Mouse (Mus musculus): Measurements from ENCODE around the gene Zfp74. TPM values are rescaled to one million over a fixed set of nuclear protein-coding genes. Genes with fewer than 3 reads are reported as not detected.
A peak's percentile ranks its signal among the peaks of the same experiment; 100 is the strongest.

Gene Zfp74
- polyA plus RNA-seq (2014; fragmentation: Nextera tagmentation; extraction: Ambion mirVana) = 16.6 and 17.0 TPM in 2 replicates

DNA sequence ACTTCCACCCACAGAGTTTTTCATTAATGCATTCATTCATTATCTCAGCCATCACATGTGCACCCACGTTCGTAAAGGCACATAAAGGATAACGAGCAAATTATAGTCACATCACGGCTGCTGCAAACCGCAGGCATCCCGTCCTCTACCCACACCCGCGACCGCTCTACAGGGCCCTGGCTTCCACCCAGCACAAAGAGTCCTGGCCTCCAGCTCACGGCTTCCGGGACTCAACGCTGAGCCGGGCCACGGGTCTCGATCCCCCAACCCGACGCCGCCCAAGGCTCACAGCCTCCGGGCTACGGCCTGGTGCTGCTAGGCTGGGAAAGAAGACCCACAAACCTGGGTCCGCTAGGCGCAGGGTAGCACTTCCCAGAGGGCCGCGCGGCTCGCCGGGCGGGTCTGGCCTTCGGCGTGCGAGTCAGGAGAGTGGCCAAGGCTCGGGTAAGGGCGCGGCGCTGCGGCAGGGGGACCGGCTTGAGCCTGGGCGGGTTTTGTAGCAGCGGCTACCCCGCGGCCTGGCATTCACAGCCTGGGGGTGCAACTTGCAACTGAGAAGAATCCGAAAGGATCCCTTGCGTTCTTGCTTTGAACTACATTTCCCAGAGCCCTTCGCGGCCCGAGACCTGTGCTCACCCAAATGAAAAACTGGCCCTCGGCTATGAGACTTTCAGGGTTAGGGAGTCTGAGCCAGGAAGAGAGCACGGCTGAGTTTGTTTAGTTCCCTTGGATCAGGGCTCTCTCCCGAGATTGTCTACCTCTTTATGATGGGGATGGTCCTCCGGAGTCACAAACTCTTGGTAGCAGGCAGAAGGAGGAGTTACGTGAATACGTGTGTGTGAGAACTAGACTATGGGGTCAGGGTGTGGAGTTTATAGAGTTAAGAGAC, at the start of gene Zfp74:
Zfp74 (minus strand) TSS at position 577 of the 889 bp plus-strand sequence.
- peak within 1 kb of the TSS; percentile 60 for H3K4me3 ChIP-seq (ENCODE audit: low read depth, low read length)
- 0 out of 2 replicates have a peak, but pooled peaks cover 3% of the 10 kb centered on the region for H3K36me3 ChIP-seq (ENCODE audit: control insufficient read depth, insufficient read depth, low read length)
- H3K27me3 ChIP-seq (ENCODE audit: control insufficient read depth, insufficient read depth, low read length) = no peaks in the 10 kb centered on the region
- peak within 1 kb of the TSS; percentile 88 for H3K9ac ChIP-seq (ENCODE audit: low read length)
- ATAC-seq (ENCODE audit: insufficient number of reproducible peaks, low FRiP score, low TSS enrichment, low read depth) = peak; percentile 86
- 1% methylated on average over 52 of the region's 52 CpGs for WGBS
- no peaks in the 10 kb centered on the region for H3K9me3 ChIP-seq (ENCODE audit: control insufficient read depth, low read length)
- peak within 1 kb of the TSS; percentile 84 for H3K27ac ChIP-seq (replicated peaks; ENCODE audit: low read depth, low read length)
- peak; percentile 89 for DNase-seq (ENCODE audit: low spot score)
- no peaks in the 10 kb centered on the region for H3K4me1 ChIP-seq (ENCODE audit: control insufficient read depth, insufficient read depth, low read length)
- peak within 1 kb of the TSS; percentile 55 for H3K4me2 ChIP-seq (ENCODE audit: low read depth, severe bottlenecking)

DNA sequence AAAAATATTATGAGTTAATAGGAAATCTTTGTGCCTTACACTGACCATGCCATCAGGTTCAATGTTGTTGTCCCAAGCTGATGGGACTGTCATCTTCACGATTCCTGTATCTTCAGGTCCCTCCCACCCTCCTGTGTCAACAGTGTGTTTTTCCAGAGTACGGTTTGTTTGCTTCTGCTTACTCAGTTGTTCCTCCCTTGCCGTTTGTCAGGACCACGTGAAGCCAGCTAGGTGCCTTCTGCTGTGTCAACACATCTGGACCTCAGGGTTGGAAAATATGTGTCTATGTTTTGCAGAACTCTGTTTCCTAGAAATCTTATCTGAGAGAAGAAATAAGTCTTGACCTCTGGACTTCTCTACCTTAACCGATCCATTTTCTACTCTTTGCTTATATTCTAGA, 46.7 kb upstream of the Zfp74 start:
- Histone ChIP-seq H3K9ac (ENCODE audit: low read length) (no peak overlapping the region), H3K4me1 (ENCODE audit: control insufficient read depth, insufficient read depth, low read length) (no peaks in the 10 kb centered on the region), H3K36me3 (ENCODE audit: control insufficient read depth, insufficient read depth, low read length) (peaks cover 10% of the 10 kb centered on the region; the same call in 1 of the 2 replicates), H3K27me3 (ENCODE audit: control insufficient read depth, insufficient read depth, low read length) (no peaks in the 10 kb centered on the region), H3K4me2 (ENCODE audit: low read depth, severe bottlenecking) (no peak overlapping the region), H3K27ac (replicated peaks; ENCODE audit: low read depth, low read length) (no peak overlapping the region), H3K4me3 (ENCODE audit: low read depth, low read length) (no peak overlapping the region), H3K9me3 (ENCODE audit: control insufficient read depth, low read length) (no peaks in the 10 kb centered on the region)
- WGBS = 93% methylated on average over 5 of the region's 5 CpGs
- ATAC-seq (ENCODE audit: insufficient number of reproducible peaks, low FRiP score, low TSS enrichment, low read depth) = no peak
- no peak for DNase-seq (ENCODE audit: low spot score)

DNA sequence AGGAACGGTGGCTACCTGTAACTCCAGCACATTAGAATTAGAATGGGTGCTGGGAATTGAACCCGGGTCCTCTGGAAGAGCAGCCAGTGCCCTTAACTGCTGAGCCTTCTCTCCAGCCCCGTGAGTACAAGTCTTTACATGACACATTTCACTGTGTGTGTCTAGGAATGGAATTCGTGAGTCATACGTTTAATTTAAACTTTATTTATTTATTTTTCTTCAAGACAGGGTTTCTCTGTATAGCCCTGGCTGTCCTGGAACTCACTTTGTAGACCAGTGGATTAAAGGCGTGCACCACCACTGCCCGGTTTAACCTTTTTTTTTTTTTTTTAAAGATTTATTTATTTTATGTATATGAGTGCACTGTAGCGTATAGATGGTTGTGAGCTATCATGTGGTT, 41.2 kb upstream of the Zfp74 start:
- peaks cover 32% of the 10 kb centered on the region; the same call in 1 of the 2 replicates for H3K36me3 ChIP-seq (ENCODE audit: control insufficient read depth, insufficient read depth, low read length)
- H3K27ac ChIP-seq (replicated peaks; ENCODE audit: low read depth, low read length) = no peak overlapping the region
- H3K27me3 ChIP-seq (ENCODE audit: control insufficient read depth, insufficient read depth, low read length) = no peaks in the 10 kb centered on the region
- no peak for DNase-seq (ENCODE audit: low spot score)
- no peaks in the 10 kb centered on the region for H3K4me1 ChIP-seq (ENCODE audit: control insufficient read depth, insufficient read depth, low read length)
- peaks cover 3% of the 10 kb centered on the region; the same call in 1 of the 2 replicates for H3K9me3 ChIP-seq (ENCODE audit: control insufficient read depth, low read length)
- H3K4me2 ChIP-seq (ENCODE audit: low read depth, severe bottlenecking) = no peak overlapping the region
- no peak for ATAC-seq (ENCODE audit: insufficient number of reproducible peaks, low FRiP score, low TSS enrichment, low read depth)
- no peak overlapping the region for H3K9ac ChIP-seq (ENCODE audit: low read length)
- no peak overlapping the region for H3K4me3 ChIP-seq (ENCODE audit: low read depth, low read length)
- 96% methylated on average over 8 of the region's 8 CpGs for WGBS

GRCm38 (mm10) chr7:29993340-29993739, 39.5 kb upstream of the Zfp74 start:
- peaks cover 30% of the 10 kb centered on the region for H3K36me3 ChIP-seq (ENCODE audit: control insufficient read depth, insufficient read depth, low read length)
- DNase-seq (ENCODE audit: low spot score) = no peak
- H3K4me2 ChIP-seq (ENCODE audit: low read depth, severe bottlenecking) = no peak overlapping the region
- H3K4me1 ChIP-seq (ENCODE audit: control insufficient read depth, insufficient read depth, low read length) = no peaks in the 10 kb centered on the region
- no peak overlapping the region for H3K4me3 ChIP-seq (ENCODE audit: low read depth, low read length)
- no peak overlapping the region for H3K9ac ChIP-seq (ENCODE audit: low read length)
- 95% methylated on average over 9 of the region's 9 CpGs for WGBS
- no peaks in the 10 kb centered on the region for H3K27me3 ChIP-seq (ENCODE audit: control insufficient read depth, insufficient read depth, low read length)
- H3K27ac ChIP-seq (replicated peaks; ENCODE audit: low read depth, low read length) = no peak overlapping the region
- no peak for ATAC-seq (ENCODE audit: insufficient number of reproducible peaks, low FRiP score, low TSS enrichment, low read depth)
- H3K9me3 ChIP-seq (ENCODE audit: control insufficient read depth, low read length) = peaks cover 3% of the 10 kb centered on the region; the same call in 1 of the 2 replicates

DNA sequence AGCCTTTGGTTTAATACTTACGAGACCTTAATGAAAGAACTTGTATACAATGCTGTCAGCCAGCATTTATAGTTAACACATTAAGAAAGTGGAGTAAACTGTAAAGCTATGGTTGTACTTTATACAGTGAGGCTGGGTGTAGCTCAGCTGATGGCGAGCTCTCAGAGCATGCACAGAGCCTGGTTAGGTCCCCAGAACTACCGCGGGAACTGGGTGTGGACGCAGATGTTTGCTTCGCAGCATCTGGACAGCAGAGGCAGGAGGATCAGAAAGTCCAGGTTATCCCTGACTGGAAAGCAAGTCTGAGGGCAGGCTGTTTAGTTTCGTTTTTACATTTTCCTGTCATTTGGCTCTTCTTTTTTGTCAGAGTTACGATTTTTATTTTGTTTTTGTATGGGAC, 38.8 kb upstream of the Zfp74 start:
- H3K4me1 ChIP-seq (ENCODE audit: control insufficient read depth, insufficient read depth, low read length) = no peaks in the 10 kb centered on the region
- H3K4me2 ChIP-seq (ENCODE audit: low read depth, severe bottlenecking) = no peak overlapping the region
- H3K4me3 ChIP-seq (ENCODE audit: low read depth, low read length) = no peak overlapping the region
- no peak for DNase-seq (ENCODE audit: low spot score)
- H3K36me3 ChIP-seq (ENCODE audit: control insufficient read depth, insufficient read depth, low read length) = peaks cover 28% of the 10 kb centered on the region
- WGBS = 98% methylated on average over 8 of the region's 8 CpGs
- no peak overlapping the region for H3K27ac ChIP-seq (replicated peaks; ENCODE audit: low read depth, low read length)
- H3K9ac ChIP-seq (ENCODE audit: low read length) = no peak overlapping the region
- ATAC-seq (ENCODE audit: insufficient number of reproducible peaks, low FRiP score, low TSS enrichment, low read depth) = no peak
- peaks cover 3% of the 10 kb centered on the region; the same call in 1 of the 2 replicates for H3K9me3 ChIP-seq (ENCODE audit: control insufficient read depth, low read length)
- H3K27me3 ChIP-seq (ENCODE audit: control insufficient read depth, insufficient read depth, low read length) = no peaks in the 10 kb centered on the region

GRCm38 (mm10) chr7:29989031-29989430, 35.1 kb upstream of the Zfp74 start:
- Histone ChIP-seq H3K9me3 (ENCODE audit: control insufficient read depth, low read length) (peaks cover 3% of the 10 kb centered on the region; the same call in 1 of the 2 replicates), H3K4me1 (ENCODE audit: control insufficient read depth, insufficient read depth, low read length) (no peaks in the 10 kb centered on the region), H3K27me3 (ENCODE audit: control insufficient read depth, insufficient read depth, low read length) (no peaks in the 10 kb centered on the region), H3K4me2 (ENCODE audit: low read depth, severe bottlenecking) (no peak overlapping the region), H3K9ac (ENCODE audit: low read length) (no peak overlapping the region), H3K4me3 (ENCODE audit: low read depth, low read length) (no peak overlapping the region), H3K27ac (replicated peaks; ENCODE audit: low read depth, low read length) (no peak overlapping the region), H3K36me3 (ENCODE audit: control insufficient read depth, insufficient read depth, low read length) (peaks cover 25% of the 10 kb centered on the region)
- DNase-seq (ENCODE audit: low spot score) = no peak
- no peak for ATAC-seq (ENCODE audit: insufficient number of reproducible peaks, low FRiP score, low TSS enrichment, low read depth)
- 91% methylated on average over 11 of the region's 11 CpGs for WGBS

- no peak overlapping the region for H3K9ac ChIP-seq (ENCODE audit: low read length)
- peaks cover 19% of the 10 kb centered on the region for H3K36me3 ChIP-seq (ENCODE audit: control insufficient read depth, insufficient read depth, low read length)
- no peak overlapping the region for H3K27ac ChIP-seq (replicated peaks; ENCODE audit: low read depth, low read length)
- 0 out of 2 replicates have a peak, but pooled peaks cover 2% of the 10 kb centered on the region for H3K4me1 ChIP-seq (ENCODE audit: control insufficient read depth, insufficient read depth, low read length)
- H3K27me3 ChIP-seq (ENCODE audit: control insufficient read depth, insufficient read depth, low read length) = no peaks in the 10 kb centered on the region
- no peak for DNase-seq (ENCODE audit: low spot score)
- no peak overlapping the region for H3K4me3 ChIP-seq (ENCODE audit: low read depth, low read length)
- no peak for ATAC-seq (ENCODE audit: insufficient number of reproducible peaks, low FRiP score, low TSS enrichment, low read depth)
- WGBS = 95% methylated on average over 5 of the region's 5 CpGs
- H3K4me2 ChIP-seq (ENCODE audit: low read depth, severe bottlenecking) = no peak overlapping the region
- no peaks in the 10 kb centered on the region for H3K9me3 ChIP-seq (ENCODE audit: control insufficient read depth, low read length)
Observed at GRCm38 (mm10) chr7:29987551-29987950, 33.7 kb upstream of the Zfp74 start.

DNA sequence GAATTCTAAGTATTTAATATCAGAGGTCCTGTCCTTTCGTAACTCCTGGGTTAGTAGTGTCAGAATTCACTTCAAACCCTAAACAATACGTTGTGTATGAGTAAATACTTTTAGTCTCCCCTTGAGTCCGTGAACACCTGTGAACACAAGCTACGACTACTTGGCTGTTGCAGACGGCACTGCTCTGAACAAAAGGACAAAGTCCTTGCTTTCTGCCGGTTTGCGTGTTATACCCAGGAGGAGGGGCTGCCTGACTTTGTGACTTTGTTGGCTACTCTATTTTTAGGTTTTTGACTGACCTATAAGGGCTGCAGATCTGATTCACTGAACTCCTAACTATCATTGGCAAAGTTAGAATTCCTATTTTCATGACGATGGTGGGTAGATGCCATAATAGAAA, 32.2 kb upstream of the Zfp74 start:
- WGBS = 93% methylated on average over 8 of the region's 8 CpGs
- DNase-seq (ENCODE audit: low spot score) = no peak
- Histone ChIP-seq H3K4me3 (ENCODE audit: low read depth, low read length) (no peak overlapping the region), H3K9ac (ENCODE audit: low read length) (no peak overlapping the region), H3K27ac (replicated peaks; ENCODE audit: low read depth, low read length) (no peak overlapping the region), H3K27me3 (ENCODE audit: control insufficient read depth, insufficient read depth, low read length) (no peaks in the 10 kb centered on the region), H3K4me2 (ENCODE audit: low read depth, severe bottlenecking) (no peak overlapping the region), H3K36me3 (ENCODE audit: control insufficient read depth, insufficient read depth, low read length) (peaks cover 14% of the 10 kb centered on the region), H3K4me1 (ENCODE audit: control insufficient read depth, insufficient read depth, low read length) (0 out of 2 replicates have a peak, but pooled peaks cover 2% of the 10 kb centered on the region), H3K9me3 (ENCODE audit: control insufficient read depth, low read length) (no peaks in the 10 kb centered on the region)
- no peak for ATAC-seq (ENCODE audit: insufficient number of reproducible peaks, low FRiP score, low TSS enrichment, low read depth)
